Mouse (Mus musculus) lung, embryonic 15.5 days (tissue): ENCODE data around the gene Chrne. TPM values are rescaled to one million over a fixed set of nuclear protein-coding genes. Genes with fewer than 3 reads are reported as not detected.
A peak's percentile ranks its signal among the peaks of the same experiment; 100 is the strongest.
"Not testable (repeated sequence)": the region's sequence is repeated elsewhere in the genome, so short reads cannot be mapped to it uniquely, and the experiment has no call there.

Source experiments
- ATAC-seq: fragments of 200-750 bp; cut with Nextera tagmentation; 2 replicates; pipeline ENCODE4 v1.8.0; 2017; ENCODE audit warnings: moderate number of reproducible peaks, borderline replicate concordance; ENCODE audit not compliant: low FRiP score, low TSS enrichment; ENCODE audit errors: extremely low read depth
- H3K27ac ChIP-seq: fragments of 300-500 bp; sonication (generic); 2 replicates; pipeline ENCODE4 v1.5.1; 2015; ENCODE audit warnings: moderate library complexity, mild to moderate bottlenecking, inconsistent platforms
- H3K27me3 ChIP-seq: fragments of 300-500 bp; sonication (generic); 2 replicates; pipeline ENCODE4 v1.6.1; 2015; ENCODE audit warnings: inconsistent platforms
- H3K36me3 ChIP-seq: fragments of 300-500 bp; sonication (generic); 2 replicates; pipeline ENCODE4 v1.6.1; 2015; ENCODE audit warnings: inconsistent platforms
- H3K4me1 ChIP-seq: fragments of 300-500 bp; sonication (generic); 2 replicates; pipeline ENCODE4 v1.6.1; 2015; ENCODE audit warnings: inconsistent platforms
- H3K4me2 ChIP-seq: fragments of 300-500 bp; sonication (generic); 2 replicates; pipeline ENCODE4 v1.6.1; 2015; ENCODE audit warnings: inconsistent platforms, mild to moderate bottlenecking, moderate library complexity
- H3K4me3 ChIP-seq: fragments of 300-500 bp; sonication (generic); 2 replicates; pipeline ENCODE4 v1.5.1; 2015; ENCODE audit warnings: mild to moderate bottlenecking, inconsistent platforms
- H3K9ac ChIP-seq: fragments of 300-500 bp; sonication (generic); 2 replicates; pipeline ENCODE4 v1.6.1; 2015; ENCODE audit warnings: inconsistent platforms
- H3K9me3 ChIP-seq: fragments of 300-500 bp; sonication (generic); 2 replicates; pipeline ENCODE4 v1.6.1; 2016; ENCODE audit warnings: inconsistent platforms
- WGBS: fragments of 180-500 bp; shearing (Covaris S2); methylation state at CpG from one replicate; pipeline ENCODE4 v1.1.7; 2015; 5-methylcytosine and 5-hydroxymethylcytosine counted together
- polyA plus RNA-seq: library from polyadenylated mRNA; unstranded; fragments of >200 nt; fragmentation: Nextera tagmentation; extraction: Ambion mirVana; gene quantifications from 2 replicates; pipeline ENCODE4 v1.2.1, GENCODE M21; 2015

The Chrne gene
- polyA plus RNA-seq, 1 experiment from 2014 or later, result not detected

- no peak for ATAC-seq
- H3K9ac ChIP-seq, result no peak overlapping the region
- no peak overlapping the region for H3K4me3 ChIP-seq
Observed at GRCm38 (mm10) chr11:70579710-70580357, 39.2 kb downstream of the Chrne start.

GRCm38 (mm10) chr11:70578962-70579361 is 40.1 kb downstream of the Chrne start:
- Histone ChIP-seq H3K27ac (no peak overlapping the region), H3K9me3 (no peaks in the 10 kb centered on the region), H3K36me3 (no peaks in the 10 kb centered on the region), H3K4me3 (no peak overlapping the region), H3K27me3 (no peaks in the 10 kb centered on the region), H3K4me1 (peaks cover 52% of the 10 kb centered on the region), H3K4me2 (no peak overlapping the region), H3K9ac (no peak overlapping the region)
- ATAC-seq, result no peak
- WGBS, result 81% methylated on average over 6 of the region's 6 CpGs

More at GRCm38 (mm10) chr11:70579710-70580357, 39.2 kb downstream of the Chrne start:
- WGBS, result 72% methylated on average over 9 of the region's 9 CpGs
- Histone ChIP-seq H3K4me2 (no peak overlapping the region), H3K36me3 (no peaks in the 10 kb centered on the region), H3K4me1 (peaks cover 60% of the 10 kb centered on the region), H3K9me3 (no peaks in the 10 kb centered on the region), H3K27me3 (no peaks in the 10 kb centered on the region), H3K27ac (peak overlapping the region; percentile 43; the same call in 1 of the 2 replicates)

GRCm38 (mm10) chr11:70577201-70577600 is 41.8 kb downstream of the Chrne start:
- Histone ChIP-seq H3K27ac (no peak overlapping the region), H3K27me3 (no peaks in the 10 kb centered on the region), H3K36me3 (no peaks in the 10 kb centered on the region), H3K4me1 (peaks cover 41% of the 10 kb centered on the region), H3K9ac (no peak overlapping the region), H3K4me3 (no peak overlapping the region), H3K9me3 (no peaks in the 10 kb centered on the region), H3K4me2 (no peak overlapping the region)
- ATAC-seq, result no peak
- 61% methylated on average over 3 of the region's 3 CpGs for WGBS

DNA sequence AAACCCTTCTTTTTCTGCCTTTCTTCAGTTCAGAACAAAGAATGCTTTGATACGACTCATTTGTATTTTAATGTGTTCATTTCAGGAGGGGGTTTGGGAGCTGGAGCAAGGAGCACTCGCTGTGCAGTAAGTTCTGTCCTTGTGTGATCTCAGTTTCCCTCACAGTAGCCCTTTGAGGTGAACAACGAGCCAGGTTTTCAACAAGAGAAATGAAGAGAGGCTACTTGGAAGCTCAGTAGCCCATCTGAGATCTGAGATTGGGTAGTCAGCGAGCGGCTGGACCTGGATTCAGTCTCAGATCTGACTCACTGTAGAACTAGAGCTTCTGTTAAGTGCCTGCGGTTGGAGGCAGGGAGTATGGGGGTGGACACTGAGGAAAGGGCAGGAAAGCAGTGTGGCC is 45.1 kb downstream of the Chrne start:
- Histone ChIP-seq H3K4me3 (no peak overlapping the region), H3K9ac (no peak overlapping the region), H3K4me1 (peaks cover 23% of the 10 kb centered on the region), H3K4me2 (no peak overlapping the region), H3K27me3 (no peaks in the 10 kb centered on the region), H3K9me3 (no peaks in the 10 kb centered on the region), H3K36me3 (no peaks in the 10 kb centered on the region), H3K27ac (no peak overlapping the region)
- no peak for ATAC-seq
- WGBS, result 78% methylated on average over 6 of the region's 6 CpGs

- H3K4me2 ChIP-seq, result no peak overlapping the region
- WGBS, result 46% methylated on average over 5 of the region's 5 CpGs
- H3K27ac ChIP-seq, result no peak overlapping the region
Observed at GRCm38 (mm10) chr11:70572348-70572902, 46.6 kb downstream of the Chrne start.

DNA sequence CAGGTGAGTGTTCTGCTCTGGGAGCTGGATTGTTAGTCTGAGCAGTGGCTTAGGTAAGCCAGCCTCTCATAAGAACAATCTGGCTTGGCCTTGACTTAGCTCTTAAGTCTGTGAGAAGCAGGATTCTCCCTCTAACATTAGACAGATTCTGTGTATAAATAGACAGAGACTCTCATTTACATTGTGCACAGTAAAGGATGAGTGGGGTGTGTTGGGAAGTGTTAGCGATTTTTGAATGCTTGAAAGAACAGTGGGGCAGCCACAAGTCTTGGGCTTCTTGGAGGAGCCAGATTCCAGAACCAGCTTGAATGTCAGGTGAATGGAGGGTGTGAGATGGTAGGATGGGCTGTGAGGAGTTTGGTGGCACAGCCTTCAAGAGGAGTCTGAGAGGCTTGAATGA is 47.4 kb downstream of the Chrne start:
- Histone ChIP-seq H3K4me3 (no peak overlapping the region), H3K4me2 (no peak overlapping the region), H3K9ac (no peak overlapping the region), H3K27me3 (no peaks in the 10 kb centered on the region), H3K27ac (no peak overlapping the region), H3K4me1 (peaks cover 6% of the 10 kb centered on the region; the same call in 1 of the 2 replicates), H3K9me3 (no peaks in the 10 kb centered on the region), H3K36me3 (no peaks in the 10 kb centered on the region)
- WGBS, result 79% methylated on average over 1 of the region's 1 CpGs
- ATAC-seq, result no peak

More at GRCm38 (mm10) chr11:70572348-70572902, 46.6 kb downstream of the Chrne start:
- Histone ChIP-seq H3K4me3 (no peak overlapping the region), H3K36me3 (no peaks in the 10 kb centered on the region), H3K9me3 (no peaks in the 10 kb centered on the region), H3K27me3 (no peaks in the 10 kb centered on the region), H3K4me1 (peaks cover 10% of the 10 kb centered on the region), H3K9ac (no peak overlapping the region)
- ATAC-seq, result no peak

DNA sequence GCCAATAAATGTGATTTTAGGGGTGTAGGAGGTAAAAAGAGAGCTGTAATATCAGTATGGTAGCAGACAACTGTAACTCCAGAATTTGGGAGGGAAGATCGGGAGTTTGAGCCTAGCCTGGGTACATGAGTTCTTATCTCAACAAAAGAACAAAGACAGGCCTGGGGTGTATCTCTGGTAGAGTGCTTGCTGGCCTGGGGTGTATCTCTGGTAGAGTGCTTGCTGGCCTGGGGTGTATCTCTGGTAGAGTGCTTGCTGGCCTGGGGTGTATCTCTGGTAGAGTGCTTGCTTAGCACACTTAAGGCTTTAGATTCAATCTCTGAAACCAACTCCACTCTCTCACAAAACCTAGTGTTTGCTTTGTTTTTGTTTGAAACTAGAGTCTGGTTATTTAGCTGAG is 48.4 kb downstream of the Chrne start:
- not testable (repeated sequence) for ATAC-seq, H3K27ac ChIP-seq, H3K4me1 ChIP-seq, H3K4me2 ChIP-seq, H3K36me3 ChIP-seq, H3K4me3 ChIP-seq, H3K9ac ChIP-seq, H3K9me3 ChIP-seq, H3K27me3 ChIP-seq
- 79% methylated on average over 1 of the region's 1 CpGs for WGBS

DNA sequence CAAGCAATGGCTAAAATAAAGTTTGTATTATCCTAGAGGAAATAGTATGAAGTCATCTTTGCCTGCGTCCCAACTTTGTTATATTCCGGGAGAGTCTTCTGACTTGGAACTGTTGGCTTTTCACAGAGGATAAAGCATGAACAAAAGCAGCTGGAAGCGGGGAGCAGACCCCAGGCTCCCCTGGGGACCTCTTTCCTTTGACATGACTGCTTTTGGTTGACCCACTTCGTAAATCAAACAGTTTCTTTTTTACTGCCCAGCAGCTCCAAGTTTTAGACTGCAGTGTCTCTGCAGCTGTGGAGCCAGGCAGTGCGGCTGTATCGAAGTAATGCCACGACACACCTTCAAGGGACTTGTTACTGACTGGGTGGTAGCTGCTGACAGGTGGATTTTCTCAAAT is 52.4 kb downstream of the Chrne start:
- no peak overlapping the region for H3K27ac ChIP-seq
- H3K36me3 ChIP-seq, result no peaks in the 10 kb centered on the region
- H3K27me3 ChIP-seq, result no peaks in the 10 kb centered on the region
- H3K4me3 ChIP-seq, result no peak overlapping the region
- no peak for ATAC-seq
- peaks cover 17% of the 10 kb centered on the region for H3K4me1 ChIP-seq
- no peak overlapping the region for H3K9ac ChIP-seq
- no peak overlapping the region for H3K4me2 ChIP-seq
- no peaks in the 10 kb centered on the region for H3K9me3 ChIP-seq
- WGBS, result 80% methylated on average over 7 of the region's 7 CpGs

Other genes starting within 250 kb of the Chrne start
- 38.1 and 38.2 TPM in 2 replicates for gene Pelp1, start 209.2 kb downstream of the Chrne start, polyA plus RNA-seq
- gene Arrb2, start 186.6 kb downstream of the Chrne start, polyA plus RNA-seq, result 15.3 and 19.3 TPM in 2 replicates
- gene Med11, start 167.3 kb downstream of the Chrne start, polyA plus RNA-seq, result 40.5 and 43.1 TPM in 2 replicates
- gene Zmynd15, start 159.8 kb downstream of the Chrne start, polyA plus RNA-seq, result 0.45 and 0.73 TPM in 2 replicates
- gene Cxcl16, start 159.2 kb downstream of the Chrne start, polyA plus RNA-seq, result 6.3 and 7.3 TPM in 2 replicates
- gene Tm4sf5, start 114.0 kb downstream of the Chrne start, polyA plus RNA-seq, result 1.2 and 1.8 TPM in 2 replicates
- 1.0 and 1.2 TPM in 2 replicates for gene Vmo1, start 104.6 kb downstream of the Chrne start, polyA plus RNA-seq
- gene Gltpd2, start 100.0 kb downstream of the Chrne start, polyA plus RNA-seq, result 0.62 and 0.86 TPM in 2 replicates
- gene Psmb6, start 93.8 kb downstream of the Chrne start, polyA plus RNA-seq, result 771 and 802 TPM in 2 replicates
- gene Gm40193, start 86.3 kb downstream of the Chrne start, polyA plus RNA-seq, result not detected in 2 replicates
- gene Pld2, start 79.2 kb downstream of the Chrne start, polyA plus RNA-seq, result 8.6 and 8.9 TPM in 2 replicates
- gene Mink1, start 56.3 kb downstream of the Chrne start, polyA plus RNA-seq, result 8.6 and 10.8 TPM in 2 replicates
- gene 4930544D05Rik, start 3.4 kb downstream of the Chrne start, polyA plus RNA-seq, result not detected in 2 replicates
- 0.37 and 0.38 TPM in 2 replicates for gene Gp1ba, start 19.9 kb upstream of the Chrne start, polyA plus RNA-seq
- 101 and 119 TPM in 2 replicates for gene Rnf167, start 28.0 kb upstream of the Chrne start, polyA plus RNA-seq
- 150 and 162 TPM in 2 replicates for gene Slc25a11, start 28.3 kb upstream of the Chrne start, polyA plus RNA-seq
- gene Pfn1, start 35.4 kb upstream of the Chrne start, polyA plus RNA-seq, result 1,970 and 2,089 TPM in 2 replicates
- gene Eno3, start 38.0 kb upstream of the Chrne start, polyA plus RNA-seq, result 27.9 and 33.3 TPM in 2 replicates
- 170 TPM in 2 replicates for gene Spag7, start 50.2 kb upstream of the Chrne start, polyA plus RNA-seq
- 11.8 and 12.8 TPM in 2 replicates for gene Camta2, start 68.9 kb upstream of the Chrne start, polyA plus RNA-seq
- gene Inca1, start 80.9 kb upstream of the Chrne start, polyA plus RNA-seq, result 1.0 and 1.5 TPM in 2 replicates
- 4.7 and 4.8 TPM in 2 replicates for gene Kif1c, start 81.3 kb upstream of the Chrne start, polyA plus RNA-seq
- gene Zfp3, start 145.0 kb upstream of the Chrne start, polyA plus RNA-seq, result 4.6 and 5.4 TPM in 2 replicates
- 0.35 and 0.46 TPM in 2 replicates for gene Scimp, start 193.4 kb upstream of the Chrne start, polyA plus RNA-seq
- gene Rabep1, start 225.6 kb upstream of the Chrne start, polyA plus RNA-seq, result 29.9 and 32.5 TPM in 2 replicates